Mouse (Mus musculus) cerebellum, postnatal 4 days (tissue): Measurements from ENCODE around the gene Exoc8.

Experiments used
- DNase-seq, 2 experiments: peaks; one replicate each; pipeline ENCODE4 v3.0.0; 2022; ENCODE audit warnings: low spot score in 2 of 2, mixed read lengths in 1 of 2

The Exoc8 gene

DNA sequence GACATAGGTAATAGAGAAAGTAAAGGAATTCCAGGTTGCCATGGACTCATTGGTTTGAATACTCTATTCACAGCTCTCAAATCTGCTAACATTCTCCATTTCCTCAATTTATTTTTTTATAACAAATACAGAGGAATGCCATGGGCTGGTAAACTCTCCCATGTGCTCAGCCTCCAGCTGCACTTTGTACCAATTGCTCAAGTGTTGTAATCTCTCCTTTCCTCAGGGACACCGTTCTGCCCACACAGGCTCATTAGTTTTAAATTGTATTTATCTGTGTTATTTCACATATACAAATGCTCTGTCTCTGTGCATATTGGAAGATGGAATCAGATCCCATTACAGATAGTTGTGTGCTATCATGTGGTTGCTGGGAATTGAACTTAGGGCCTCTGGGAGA lies 44.0 kb downstream of the Exoc8 start:
- DNase-seq, result no peak

DNA sequence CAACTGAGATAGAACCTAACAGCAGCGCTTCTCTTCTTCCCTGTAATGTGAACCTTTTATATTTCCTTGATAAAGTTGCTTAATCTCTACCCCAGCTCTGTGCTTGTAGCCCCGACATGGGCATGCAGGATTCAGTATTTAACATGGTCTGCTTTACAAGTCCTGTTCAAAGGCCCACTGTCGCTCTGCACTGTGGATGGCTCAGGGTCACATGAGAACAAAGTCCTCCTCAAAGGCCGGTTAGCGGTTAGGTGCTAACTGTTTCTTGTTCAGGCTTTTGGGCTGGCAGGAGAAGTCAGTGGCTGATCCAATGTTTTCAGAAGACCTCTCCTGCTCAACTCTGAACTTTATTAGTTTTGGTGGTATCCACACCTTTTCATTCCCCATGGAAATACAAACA lies 51.9 kb downstream of the Exoc8 start:
- no peak for DNase-seq

DNA sequence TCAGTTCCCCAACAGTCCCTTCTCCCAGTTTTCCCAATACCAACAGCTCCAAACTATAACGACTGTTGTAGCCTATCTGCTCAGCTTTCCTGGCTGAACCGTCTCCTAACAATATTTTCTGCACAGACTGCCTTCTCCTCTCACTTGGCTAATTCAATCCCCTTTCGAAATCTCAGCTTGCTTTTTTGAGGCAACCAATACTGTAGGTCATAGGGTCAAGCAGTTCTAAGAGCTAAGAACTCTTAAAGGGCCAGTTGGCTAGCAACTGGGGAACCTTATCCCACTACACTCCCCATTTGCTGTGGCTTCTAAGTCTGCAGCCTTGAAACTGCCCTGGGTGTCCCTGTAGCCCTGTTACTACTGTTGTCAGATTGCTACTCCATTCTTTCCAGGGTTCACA lies 52.4 kb downstream of the Exoc8 start:
- no peak for DNase-seq
